Mouse (Mus musculus) brain, embryonic 18.5 days (tissue): ENCODE data around the gene Vps54.

Experiments
- DNase-seq: peaks from one replicate; pipeline ENCODE4 v3.0.0-alpha.2; 2012; ENCODE audit warnings: low read depth, low spot score

Gene Vps54

DNA sequence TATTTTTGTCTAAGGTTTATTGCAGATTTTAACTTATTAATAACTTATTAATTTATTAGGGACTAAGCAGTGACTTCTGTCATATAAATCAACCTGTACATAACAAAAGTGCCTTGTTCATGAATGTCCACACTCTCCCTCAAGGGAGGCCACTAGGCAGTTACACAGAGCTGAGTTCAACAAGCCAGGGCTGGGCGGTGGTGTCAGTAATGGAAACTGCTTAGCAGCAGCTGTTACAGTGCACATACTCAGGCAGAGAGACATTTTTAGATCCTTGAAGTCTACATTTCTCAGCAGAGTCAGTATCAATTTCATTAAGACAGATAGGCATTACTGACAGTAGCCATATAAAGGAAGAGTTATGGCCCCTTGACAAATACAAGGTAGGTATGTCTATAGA is 98.8 kb downstream of the Vps54 start:
- no peak for DNase-seq

DNA sequence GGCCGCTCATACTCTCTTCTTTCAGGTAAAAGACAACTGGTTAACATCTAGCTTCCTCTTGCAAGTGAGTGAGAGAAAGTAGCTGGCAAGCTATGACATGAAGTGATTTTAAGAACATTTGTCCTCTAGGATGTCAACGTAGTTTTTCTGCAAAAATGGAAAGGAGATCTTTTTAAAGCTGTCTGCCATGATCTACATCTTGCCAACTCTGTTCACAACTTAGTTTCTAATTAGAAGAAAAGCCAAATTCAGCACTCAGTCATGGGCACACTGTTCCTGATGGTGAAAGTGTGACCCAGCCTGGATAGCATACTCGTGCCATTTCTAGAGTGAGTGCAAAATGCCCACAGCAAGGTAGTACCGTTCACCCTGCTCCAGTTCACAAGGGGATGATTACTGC is 100.0 kb downstream of the Vps54 start:
- DNase-seq, result no peak

DNA sequence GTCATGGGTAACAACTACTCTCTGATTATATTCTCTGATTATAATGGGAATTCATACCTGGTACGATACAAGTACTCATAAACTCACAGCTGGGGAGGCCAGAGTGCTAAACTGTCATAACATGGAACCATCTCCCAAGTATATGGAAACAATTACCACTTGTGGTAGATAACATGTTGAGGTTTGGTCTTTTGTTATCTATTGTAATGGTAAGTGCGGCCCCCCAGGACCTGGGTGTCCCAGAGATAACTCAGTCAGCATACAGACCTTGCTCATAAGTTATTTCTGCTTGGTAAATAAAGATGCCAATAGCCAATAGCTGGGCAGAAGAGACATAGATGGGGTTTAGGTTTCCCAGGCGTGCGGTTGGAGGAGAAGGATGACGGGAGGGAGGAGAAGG is 104.4 kb downstream of the Vps54 start:
- DNase-seq, result no peak

DNA sequence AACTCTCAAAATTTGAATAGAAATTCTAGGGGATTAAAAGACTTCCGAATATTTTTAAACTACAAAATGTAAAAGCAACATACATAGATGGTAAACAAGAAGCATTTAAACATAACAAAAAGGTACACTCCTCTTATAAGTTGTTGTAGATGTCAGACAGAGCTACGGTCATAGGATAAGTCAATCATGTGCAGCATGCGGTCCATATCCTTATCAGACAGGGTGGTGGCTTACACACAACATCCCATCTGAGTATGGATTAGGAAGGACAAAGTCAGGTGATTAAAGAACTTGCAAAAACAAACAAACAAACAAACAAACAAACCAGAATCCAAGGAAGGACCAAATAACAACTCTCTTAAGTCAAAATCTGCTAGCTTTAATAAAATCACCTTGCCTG is 106.9 kb downstream of the Vps54 start:
- DNase-seq, result no peak

DNA sequence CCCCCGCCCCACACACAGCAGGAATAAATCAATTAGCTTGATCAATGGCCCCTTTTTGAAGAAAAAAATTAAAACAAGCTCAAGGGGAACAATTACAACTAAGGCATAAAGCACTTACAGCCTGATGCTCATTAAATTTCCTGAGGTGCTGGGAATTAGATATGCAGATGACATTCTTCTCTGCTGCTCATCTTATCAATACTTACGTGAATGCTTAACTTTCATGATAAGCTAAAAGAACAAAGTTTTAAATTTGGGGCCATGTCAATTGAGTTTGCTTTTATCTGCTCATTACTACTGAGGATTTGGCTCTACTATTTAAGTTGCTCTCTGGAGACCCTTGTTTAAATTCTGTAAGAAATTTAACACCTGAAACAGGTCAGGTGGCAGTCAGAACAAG is 109.8 kb downstream of the Vps54 start:
- DNase-seq, result no peak

DNA sequence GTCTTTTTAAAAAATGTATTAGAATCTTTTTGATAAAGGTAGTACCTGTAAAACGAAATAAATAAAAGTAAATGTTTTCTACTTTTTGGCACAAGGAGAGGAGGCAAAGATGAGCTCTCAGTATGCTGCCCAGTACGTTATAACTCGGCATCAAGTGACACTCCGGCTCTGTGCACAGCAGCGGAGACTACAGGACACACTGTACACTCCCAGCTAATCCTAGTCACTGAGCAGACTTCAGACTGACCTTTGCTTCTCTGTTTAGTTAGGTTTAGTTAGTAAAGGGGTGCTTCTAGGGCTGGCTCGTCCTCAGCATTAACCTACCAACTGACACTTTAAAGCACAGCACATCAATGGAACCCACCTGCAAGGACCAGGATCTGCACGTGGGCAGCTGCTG is 112.2 kb downstream of the Vps54 start:
- no peak for DNase-seq

DNA sequence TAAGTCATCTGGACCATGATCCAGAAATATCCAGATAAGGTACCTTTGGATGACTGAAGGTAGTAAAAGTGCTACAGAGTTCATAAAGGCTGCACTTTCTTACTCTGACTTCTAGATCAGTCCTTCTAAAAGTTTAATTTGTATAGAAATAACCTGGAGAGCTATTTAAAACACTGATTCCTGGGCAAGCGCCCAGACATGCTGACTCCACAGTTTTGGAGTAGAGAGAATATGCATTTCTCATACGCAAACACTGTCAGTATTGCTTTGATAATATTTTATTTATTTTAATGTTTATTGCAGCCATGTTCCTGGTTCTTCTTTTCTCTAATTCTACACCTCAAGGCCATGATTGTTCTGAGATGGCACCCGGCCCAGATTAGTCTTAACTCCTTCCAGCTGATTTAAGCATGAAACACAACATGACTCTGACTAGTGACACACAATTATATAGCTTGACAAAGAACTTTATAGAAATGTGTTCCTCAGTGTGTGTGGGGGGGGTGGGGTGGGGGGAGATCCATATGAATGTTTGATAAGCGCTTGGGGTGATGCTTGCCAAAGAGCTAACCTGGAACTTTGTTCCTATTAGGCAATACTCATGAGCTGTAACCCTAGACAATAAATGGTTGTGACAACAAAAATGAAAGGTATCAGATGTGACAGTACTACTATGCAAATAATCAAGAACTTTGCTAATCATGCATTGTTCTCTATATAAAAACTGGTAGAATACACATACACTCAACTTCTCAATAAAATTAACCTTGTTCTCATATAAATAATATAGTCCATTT is 124.3 kb downstream of the Vps54 start:
- no peak for DNase-seq

DNA sequence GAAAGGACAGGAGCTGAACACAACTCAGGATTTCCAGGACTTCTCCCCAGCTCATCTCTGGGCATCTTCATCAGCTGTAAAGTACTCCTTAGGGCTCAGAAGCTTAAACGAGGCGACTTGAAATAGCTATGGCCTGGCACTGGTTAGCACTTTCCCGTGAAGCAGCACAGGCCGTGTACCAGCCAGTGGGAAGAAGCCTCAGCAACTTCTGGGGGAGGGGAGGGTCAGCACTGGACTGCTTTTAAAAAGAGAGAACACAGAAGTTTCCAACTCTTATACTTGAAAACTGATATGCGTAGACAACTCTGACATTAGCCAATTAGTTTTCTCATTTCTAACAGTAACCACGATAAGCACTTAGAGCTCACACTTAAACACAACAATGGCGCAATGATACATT is 129.4 kb downstream of the Vps54 start:
- DNase-seq, result no peak

DNA sequence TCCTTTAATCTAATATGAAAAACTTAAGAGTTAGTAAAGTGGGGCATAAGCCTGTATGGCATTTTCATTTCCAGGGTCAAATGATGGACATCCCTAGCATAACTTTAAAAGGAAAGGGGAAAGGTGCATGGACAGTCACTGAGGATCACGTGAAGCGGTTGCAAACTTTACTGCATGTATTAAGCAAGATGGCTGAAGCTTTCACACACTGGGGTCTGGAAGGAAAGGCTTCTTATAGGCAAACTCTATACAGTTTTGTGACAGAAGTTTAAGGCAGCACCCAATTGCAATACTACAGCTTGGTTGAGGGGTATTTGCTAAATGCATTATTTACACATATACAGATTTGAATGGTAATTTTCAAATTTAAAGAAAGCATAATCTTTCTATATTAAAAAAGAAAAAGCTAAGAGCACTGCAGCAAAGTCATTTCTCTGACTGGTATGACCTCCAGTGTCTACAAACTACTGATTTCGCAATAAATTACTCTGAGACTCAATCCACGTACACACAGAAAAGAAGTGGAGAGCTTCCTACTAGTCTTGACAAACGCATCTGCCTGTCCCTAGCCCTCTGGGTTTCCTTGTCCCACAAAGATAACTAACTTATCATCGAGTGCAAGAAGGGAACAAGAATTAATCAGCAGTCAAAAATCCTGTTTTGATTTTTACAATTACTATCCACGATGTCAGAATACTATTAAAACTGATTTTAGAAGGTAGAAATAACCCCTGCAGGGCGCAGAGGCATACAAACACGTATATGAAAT is 130.4 kb downstream of the Vps54 start:
- no peak for DNase-seq

DNA sequence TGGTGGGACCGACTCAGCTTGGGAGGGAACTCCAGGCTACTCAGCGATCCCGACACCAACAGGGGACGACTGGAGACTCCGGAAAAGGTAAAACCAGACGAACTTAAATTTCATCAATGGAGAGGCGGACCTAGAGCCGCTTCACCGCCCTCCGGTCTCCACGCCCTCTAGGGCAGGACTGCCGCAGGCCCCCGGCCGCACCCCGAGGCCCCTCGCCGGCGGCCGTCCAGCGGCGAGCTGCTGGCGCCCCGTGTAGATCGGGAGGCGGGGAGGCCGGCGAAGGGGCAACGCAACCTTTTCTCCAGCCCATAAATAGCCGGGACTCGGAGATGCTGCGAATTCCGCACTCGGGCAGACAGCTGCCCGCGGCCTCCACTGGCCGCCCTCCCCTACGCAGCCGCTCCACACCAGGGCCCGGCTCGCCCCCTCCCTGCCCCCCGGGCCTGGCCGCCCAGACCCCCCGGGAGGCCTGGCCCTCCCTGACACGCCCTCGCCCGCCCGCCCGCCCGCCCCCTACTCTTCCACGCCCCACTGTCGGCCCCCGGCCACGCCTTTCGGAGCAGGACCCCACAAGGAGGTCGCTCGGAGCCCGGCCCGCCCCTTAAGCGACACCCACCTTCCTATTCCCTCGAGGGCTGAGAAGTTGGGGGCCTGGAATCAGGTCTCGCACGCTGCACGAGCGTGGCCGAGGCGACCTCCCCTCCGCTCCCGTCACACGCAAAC is 131.5 kb downstream of the Vps54 start:
- no peak for DNase-seq
